Mouse (Mus musculus): ENCODE data around the gene Ghdc.

Gene Ghdc

GRCm38 (mm10) chr11:100716649-100717048 is 54.1 kb downstream of the Ghdc start:
- DNase-seq: no peak
